Mouse (Mus musculus): Measurements from ENCODE around the gene Poldip3.

Poldip3 gene

DNA sequence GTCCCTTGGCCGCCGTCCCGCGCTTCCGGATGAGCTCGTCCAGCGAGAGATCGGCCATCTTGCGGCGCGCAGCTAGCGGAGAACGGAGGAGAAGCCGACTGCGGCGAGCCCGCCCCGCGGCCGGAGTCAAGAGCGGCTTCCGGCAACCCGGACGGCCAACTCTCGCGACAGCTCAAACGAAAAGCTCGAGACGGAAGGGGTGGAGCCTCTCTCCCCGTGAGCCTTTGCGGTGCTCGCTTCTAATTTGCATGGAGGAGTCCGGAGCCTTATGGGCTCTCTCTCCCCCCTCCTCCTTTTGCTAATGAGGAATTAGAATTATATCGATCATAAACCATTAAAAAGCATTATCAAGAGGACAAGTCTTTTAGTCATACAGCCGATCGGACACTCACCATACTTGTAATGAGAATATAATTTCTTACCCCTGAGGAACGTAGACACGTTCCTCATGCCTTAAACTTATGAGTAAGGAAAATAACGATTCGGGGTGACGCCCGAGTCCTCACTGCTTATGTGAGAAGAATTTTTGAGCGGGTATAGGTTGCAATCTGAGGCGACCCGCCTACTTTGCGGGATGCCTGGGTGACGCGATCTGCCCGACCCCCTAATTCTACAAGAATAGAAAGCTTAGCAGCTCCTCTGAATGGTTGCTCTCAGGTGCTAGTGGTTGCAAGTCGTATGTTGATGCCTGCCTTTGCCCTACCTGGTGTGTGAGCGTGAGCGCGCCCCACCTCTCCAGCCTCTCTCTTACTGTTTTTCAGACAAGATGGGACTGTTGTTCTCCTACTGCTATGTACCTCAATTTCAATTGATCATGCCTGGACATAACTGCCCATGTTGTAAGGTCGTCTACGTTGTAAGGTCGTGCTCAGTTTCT lies at the start of gene Poldip3:
Gene Poldip3 (minus strand): TSS at position 189 of the 877 bp plus-strand sequence.
- DNase-seq = peak; percentile 97 to 98

DNA sequence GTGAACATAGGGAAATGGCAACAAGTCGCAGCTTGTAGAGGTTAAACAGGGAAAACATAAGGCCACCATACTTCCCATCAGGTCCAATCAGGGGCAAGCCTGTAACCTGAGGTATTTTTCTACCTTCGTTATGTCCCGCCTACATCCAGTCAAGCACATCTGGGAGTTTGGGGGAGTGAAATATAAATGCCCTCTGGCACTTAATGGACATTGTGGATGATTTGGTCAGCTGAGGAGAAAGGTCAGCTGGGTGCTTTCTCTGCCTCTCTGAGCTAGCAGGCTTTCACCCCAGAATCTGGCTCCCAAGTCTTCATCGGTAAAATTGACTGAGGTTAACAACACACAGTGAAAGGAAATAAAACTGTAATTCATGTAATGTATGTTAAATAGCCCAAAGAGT lies 44.2 kb upstream of the Poldip3 start:
- DNase-seq = no peak

DNA sequence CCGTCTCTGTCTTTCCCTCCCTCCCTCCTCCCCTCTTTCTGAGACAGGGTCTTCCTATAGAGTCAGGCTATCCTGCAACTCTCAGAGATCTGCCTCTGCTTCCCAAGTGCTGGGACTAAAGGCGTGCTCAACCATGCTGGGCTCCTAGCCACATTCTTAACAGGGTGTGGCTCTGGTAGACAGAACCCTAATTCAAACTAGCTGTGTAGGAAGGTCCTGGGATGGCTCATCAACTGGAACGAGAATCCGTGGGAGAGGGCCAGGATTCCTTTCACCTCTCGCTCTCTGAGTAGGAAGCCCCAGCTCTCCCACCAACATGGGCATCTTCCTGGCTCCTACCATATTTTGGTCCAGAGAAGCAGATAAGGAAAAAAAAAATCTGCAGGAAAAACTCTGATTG lies 33.2 kb upstream of the Poldip3 start:
- DNase-seq = no peak

DNA sequence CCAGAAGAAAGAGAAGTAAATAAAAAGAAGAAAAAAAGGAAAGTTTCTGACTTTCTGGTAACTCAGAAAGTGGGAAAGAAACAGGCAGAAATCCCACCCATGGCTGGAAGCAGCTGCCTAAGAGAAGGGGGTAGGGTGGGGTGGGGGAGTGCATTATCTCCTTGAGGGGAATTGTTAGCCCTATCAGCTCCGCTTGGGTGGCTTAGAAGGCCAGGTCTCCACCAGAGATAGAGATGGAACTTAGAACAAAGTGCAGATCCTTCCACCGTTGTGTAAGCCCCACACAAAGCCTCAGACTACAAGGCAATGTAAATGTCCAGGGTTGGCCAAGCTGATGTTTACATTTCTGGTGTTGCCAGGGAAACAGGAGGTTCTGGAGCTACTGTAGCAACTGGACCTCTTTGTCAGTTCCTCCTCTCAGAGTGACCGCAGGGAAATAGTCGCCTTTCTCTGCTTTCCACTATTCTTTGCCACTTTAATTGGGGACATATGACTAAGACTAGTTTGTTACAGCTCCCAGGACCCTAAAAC lies 32.7 kb upstream of the Poldip3 start:
- DNase-seq = no peak

DNA sequence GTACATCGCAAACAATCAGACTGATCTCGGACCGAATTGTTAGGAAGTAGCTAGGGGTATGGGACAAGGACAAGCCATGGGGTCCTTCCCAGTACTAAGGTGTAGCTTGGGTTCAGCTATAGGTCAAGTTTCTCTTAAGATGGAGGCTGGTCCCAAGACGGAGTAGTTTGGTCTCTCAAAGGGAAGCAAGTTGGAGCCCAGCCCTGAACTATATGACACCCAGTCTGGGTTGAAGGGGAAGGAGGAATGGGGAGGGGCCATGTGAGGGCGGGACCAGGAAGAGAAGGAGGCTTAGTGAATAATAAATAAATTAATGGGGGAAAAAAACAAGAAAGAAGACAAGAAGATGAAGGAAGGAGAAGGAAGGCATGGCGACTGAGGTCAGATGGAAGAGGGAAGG lies 30.8 kb upstream of the Poldip3 start:
- DNase-seq = no peak

DNA sequence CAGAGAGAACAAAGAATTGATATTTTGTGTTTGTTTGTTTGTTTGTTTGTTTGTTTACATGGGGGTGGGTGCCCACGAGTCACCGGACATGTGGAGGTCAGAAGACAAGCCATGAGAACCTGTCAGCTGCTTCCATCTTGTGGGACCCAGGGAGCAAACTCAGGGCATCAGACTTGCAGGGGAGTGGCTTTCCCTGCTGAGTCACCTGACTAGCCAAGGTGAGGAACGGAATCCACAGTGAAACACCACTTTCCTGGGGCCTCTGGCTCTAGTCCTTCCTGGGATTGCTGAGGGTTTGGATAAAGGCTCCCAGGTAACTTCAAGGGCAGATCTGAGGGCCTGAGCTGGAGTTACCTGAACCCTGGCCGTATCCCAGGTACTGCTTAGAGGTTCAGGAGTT lies 27.5 kb upstream of the Poldip3 start:
- no peak for DNase-seq

DNA sequence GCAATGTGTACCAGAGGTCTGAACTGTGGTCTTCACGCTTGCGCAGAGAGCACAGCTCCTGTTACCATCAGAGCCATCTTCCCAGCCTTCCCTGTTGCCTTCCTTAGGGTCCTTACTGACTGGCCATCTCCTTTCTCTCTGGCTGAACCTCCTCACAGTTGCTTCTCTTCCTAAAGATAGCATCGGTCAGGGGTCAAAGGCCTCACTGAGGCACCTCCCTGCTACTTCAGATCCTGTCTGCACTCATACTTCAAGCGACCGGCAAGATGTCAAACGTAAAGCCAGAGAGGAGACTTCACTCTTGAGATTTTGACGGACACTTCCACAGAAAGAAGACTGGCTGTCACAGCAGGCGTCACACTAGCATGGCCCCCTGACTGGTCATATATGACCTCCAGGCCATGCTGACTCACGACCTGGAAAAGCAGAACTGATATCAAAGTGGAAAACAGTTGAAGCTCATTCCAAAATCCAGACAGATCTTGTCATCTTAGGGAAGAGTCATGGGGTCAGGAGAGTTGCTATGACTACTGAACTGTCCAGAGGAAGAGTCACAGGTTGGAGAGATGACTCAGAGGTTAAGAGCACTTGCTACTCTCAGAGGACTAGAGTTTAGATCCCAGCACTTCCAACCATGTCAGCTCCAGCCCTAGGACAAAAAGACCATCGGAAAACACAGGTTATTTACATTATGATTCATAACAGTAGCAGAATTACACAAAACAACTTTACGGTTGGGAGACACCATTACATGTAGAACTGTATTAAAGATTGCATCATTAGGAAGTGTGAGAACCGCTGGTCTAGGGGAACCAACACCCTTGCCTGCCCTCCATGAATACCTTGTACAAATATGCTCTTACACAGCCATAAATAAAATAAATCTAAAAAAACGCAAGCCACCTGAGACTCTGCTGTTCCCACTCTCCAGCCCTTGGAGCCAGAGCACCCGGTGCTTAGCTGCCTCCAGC lies 25.0 kb upstream of the Poldip3 start:
- no peak for DNase-seq

DNA sequence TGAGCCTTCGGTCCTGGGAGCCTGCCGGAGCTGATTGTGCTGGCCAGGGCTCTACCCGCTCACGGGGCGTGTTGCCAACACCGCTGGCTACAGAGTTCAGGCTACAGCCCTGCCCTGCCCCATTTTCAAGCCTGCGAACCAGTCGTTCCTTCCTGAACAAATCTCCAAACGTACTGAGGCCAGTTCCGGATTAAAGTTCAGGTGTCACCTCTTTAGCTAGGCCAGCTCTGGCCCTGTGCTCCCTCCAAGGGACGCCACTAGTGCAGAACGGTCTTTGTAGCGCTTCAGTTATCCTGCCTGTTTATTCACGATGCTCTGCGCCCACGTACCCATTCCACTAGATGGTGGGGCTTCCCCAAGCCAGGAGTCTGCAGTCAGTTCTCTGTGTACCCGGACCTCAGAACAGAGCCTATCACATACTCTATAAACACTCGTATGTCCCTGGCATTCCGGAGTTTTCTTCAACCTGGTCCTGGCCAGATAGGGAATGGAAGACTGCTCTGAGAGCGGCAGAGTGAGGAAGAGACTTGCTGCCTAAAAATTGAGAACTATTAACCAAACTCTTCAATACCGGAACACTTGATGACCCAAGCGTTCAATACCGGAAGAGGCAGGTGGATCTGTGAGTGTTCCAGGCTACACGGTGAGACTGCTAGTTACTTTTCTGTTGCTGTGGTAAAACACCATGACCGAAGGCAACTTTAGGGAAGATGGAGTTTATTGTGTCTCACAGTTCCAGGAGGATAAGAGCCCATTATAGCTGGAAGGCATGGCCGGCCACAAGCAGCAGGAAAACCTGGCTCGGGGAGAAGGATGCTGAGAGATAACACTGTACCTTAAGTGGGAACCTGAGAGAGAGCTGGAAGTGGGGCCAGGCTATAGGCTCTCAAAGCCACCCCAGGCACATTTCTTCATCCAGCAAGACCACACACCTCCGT lies 23.6 kb upstream of the Poldip3 start, which contains the start of gene Cyb5r3:
Gene Cyb5r3 (minus strand): TSS at position 101 of the 938 bp plus-strand sequence.
- no peak for DNase-seq

DNA sequence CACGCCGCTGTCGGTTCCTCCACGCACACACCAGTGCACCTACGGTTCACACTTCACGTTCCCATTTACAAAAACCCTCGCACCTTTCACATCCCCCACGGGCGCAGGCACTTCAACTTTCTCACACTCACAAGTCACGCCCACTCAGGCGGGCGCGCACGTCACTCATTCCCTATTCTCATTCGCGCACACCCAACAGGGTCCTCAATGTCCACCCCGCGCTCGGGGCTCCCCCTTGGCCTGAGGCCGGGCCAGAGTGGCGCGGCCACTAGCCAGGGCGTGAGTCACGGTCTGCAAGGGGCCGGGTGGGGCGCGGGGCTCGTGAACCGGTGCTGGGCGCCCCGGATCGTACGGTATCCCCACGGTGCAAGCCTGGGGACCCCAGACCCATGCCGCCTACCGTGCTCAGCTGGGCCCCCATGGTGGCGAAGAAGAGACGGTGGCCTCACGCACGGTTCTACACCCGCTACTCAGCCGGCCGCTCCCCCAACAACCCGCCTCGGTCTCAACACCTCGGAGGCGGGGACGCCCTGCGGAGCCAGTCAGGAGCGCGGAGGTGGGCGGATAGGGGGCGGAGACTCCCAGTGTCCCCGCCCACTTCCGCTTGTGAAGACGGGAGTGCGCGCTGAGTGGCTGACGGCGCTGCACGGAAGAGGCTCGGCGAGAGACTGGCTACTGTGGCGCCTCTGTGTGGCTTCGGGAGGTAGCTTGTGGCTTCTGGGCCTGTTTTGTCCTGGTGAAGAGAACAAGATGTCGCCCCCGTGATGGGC lies 22.7 kb upstream of the Poldip3 start:
- peak; percentile 96 to 98 for DNase-seq

DNA sequence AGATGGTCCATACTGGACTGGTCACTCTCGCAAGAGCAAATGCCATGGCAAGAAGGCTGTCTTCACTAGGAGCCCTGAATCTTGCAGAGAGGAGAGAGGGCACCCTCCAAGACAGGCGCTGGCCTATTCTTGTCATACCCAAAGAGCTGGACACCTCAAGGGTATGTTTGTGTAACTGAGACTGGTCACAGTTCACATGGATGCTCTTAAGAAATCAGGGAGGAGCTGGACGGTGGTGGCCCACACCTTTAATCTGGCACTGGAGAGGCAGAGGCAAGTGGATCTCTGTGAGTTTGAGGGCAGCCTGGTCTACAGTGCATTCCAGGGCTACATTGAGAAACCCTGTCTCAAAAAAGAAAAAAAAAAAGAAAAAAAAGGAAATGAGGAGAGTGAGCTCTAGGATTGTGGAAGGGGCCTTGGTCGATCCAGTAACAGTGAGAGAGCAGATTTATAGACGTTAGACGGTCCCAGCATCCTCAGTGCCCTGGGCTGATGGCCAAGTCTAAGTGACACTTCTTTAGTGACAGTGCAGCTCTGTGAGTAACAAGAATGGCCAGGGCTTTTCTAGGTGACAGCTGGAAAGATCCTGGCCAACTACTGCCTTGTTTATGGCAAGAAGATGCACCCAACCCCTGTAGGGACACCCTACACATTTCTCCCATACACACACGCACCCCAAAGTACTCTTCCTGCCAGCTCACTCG lies 21.9 kb upstream of the Poldip3 start:
- DNase-seq = no peak

DNA sequence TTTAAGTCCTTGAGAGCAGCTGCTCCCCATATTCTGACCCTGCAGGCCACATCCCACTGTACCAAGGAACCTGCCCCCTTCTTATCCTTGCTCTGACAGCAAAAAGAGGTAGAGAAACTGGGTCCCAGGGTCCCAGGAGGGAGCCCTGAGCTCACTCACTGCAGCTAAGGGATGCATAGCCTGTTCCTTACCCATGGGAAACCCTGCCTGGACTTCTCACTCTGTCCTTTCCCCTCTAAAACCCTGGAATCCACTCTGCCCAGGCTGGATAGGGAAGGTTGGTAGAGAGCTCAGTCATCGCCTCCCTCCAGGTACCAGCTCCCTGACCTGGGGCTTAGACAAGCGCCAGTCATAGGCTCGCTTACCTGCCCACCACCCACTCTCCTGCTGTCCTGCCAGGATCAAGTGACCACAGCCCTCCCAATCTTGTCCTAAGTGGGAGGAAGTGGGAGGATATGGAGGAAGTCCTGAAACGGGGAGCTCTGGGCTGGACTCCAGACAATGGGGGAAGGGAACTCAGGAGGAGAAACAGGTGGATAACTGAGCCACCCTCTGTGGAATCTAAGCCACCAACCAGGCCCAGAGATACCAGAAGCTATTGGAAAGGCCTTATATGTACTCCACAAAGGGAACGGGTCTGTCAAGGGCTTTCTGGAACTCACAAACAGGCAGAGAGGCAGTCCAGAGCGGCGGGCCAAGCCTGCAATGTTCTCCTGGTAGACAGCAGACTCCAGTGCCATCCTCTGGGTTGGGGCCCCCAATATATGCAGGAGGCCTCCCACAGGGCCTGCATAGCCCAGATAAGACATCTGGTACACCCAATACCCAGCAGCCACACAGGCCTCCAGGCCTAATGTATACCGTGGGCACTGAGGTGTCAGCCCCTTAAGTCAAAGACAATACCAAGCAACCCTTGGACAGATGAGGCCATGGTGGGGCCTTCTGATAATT lies 20.9 kb upstream of the Poldip3 start:
- no peak for DNase-seq

DNA sequence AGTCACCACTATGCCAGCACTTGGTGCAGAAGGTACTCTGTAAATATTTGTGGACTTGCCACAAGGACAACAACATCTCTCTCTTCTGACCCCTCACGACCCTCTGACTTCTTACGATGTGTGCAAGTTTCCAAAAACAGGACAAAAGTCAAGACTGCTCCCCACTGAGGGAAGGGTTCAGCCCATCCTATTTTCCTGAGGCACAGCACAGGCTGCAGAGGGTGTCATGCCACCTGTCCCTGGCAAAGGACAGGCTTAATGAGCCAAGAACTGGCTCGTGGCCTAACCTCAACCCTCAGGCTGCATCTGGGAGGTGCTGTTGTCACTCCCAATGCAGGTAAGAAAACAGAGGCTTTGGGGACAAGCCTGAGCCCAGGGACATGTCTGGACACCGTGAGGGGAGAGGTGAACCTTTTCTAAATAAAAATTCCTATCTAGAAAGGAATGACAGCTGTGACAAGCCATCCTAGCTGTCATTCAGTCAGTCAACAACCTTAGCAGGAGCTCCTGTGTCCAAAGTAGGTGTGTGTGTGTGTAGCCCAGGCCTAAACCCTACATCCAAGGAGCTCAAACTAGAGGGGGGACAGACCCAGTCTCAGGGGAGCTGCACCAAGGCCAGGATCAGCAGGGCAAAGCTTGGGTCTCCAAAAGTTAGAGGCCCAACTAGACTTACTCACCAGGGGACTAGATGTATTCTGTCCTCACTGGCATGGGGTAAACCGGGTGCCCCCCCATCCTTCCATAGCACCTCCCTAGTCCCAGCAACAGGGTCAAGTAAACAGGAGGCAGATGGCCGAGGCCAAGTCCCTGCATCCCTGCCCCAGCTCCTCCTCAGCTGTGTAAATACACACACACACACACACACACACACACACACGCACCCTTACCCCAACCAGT lies 19.9 kb upstream of the Poldip3 start:
- DNase-seq = no peak

DNA sequence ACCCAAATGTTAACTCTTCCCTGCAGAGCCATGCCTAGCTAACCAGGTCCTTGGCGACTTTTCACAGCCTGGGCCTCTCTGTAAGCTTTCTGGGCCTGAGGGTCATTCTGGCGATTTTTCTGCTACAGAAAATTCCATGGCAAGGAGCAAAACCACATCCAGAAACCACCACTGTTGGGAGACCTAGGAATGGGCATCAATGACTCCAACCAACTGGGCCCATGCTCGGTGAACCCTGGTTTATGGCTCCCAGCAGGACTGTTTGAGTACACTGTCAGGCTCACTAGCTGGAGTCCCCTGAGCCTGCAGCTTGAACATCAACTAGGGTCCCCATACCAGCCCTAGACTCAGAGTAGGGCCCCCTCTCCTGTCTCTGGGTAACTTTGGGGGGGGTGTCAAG lies 19.1 kb upstream of the Poldip3 start:
- DNase-seq = no peak

DNA sequence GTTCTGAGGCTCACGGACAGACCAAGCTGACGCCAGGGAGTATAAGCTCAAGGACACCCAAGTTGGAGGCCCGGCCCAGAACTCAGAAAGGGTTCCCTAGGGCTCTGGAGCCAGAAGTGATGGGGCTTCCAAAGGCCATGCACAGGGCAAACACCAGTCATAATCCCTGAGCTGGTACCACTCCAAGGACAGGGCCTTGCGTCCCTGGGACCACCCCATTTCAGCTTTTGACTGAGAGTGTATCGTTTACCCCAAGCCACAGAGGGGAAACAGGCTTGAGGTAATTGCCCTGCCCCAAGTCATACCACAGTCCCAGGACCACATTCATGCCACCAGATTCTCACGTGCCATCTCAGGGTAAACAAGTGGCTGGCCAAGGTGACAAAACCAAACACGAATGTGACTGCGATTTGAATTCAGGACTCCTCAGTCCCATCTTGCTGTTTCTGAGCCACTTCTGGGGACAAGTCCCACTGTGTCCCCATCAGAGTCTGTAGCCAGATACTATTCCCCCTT lies 18.4 kb upstream of the Poldip3 start:
- no peak for DNase-seq

DNA sequence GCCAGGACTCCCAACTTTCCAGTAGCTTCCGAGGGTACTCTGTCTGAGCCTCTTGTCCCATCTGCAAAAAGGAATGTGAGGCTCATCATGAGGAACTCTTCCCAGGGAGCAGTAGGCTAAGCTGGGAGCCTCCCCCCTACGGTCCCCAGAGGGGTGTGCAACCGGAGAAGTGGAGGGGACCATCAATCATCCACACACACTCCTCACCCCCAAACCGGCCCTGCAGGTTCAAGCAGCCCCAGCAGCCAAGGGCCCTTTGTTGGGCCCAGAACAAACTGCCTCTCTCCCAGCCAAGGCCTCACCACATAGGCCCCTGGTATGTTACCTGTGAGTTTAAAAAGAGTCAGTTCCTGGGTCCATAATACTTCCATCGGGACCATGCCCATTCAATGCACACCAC lies 17.9 kb upstream of the Poldip3 start:
- DNase-seq = no peak

DNA sequence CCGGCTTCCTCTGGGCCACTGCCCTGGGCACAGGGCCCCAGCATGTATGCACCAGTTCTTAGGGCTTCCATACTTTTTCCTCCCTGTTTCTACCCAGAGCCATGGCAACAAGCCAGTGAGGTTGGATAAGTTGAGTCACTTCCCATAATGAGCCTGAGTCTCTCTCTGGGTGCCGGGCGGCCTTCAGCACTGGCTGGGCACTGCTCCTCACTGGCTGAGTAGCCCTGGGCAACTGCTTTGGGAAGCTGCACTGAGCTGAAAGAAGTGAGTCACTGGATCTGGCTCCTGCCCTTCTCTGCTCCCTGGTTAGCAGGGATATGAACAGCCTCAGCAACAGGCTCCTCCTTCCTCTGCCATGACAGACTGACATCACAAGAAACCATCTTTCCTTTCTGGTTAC lies 17.5 kb upstream of the Poldip3 start:
- DNase-seq = no peak

DNA sequence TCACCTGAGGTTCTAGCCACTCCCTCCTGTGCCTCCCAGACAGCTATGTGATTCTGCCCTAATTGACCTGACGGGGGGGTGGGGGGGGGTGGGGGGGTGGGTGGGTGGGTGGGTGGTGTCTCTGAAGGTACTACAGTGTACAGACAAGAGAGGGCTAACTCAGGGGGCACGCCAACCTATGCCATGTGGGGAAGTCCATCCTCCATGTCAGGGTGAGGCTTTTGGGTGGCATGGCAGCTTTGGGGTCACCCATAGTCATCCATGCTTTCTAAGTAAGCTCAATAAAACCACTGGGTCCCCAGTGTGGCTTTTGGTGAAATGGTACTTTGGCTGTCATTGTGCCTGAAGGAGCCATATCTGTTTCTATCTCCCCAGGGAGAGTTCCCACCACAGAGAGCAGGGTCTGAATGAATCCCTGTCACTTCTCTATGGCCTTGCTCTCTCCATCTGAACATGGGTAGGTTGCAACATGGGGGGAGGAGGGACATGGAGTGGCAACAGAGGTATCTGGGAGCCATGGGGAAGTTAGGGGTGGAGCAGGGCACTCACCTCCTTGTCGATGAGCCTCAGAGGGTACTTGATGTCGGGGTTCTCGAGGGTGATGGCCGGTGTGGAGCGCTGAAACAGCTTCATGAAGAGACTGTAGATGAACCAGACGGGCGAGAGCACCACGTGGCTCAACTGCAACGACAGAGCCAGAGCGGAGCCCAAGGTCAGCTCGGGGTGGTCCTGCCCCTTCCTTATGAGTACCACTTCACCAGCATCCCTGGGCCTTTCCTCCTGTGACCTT lies 16.5 kb upstream of the Poldip3 start:
- no peak for DNase-seq

All from thymus, postnatal 36 days (tissue).